Mouse (Mus musculus) G1E-ER4 (cell line): ENCODE measurements around the gene Tspan5. TPM values are rescaled to one million over a fixed set of nuclear protein-coding genes. Genes with fewer than 3 reads are reported as not detected.

Experiments used
- GATA1 ChIP-seq: IDR thresholded peaks from one replicate; pipeline ENCODE4 v1.8.0; 2012; ENCODE audit warnings: low read length, inconsistent platforms
- polyA plus RNA-seq: library from polyadenylated mRNA; stranded (reverse); fragments of >175 nt; gene quantifications from 2 replicates; pipeline ENCODE4 v1.2.3, GENCODE M21; 2012

Tspan5 gene
- polyA plus RNA-seq, 1 experiment = not detected

- TF ChIP-seq GATA1 = no peak
Measured at GRCm38 (mm10) chr3:138809509-138809908, 67.5 kb downstream of the Tspan5 start.

- no peak for TF ChIP-seq GATA1
Measured at GRCm38 (mm10) chr3:138812565-138812964, 70.6 kb downstream of the Tspan5 start.

- no peak for TF ChIP-seq GATA1
Measured at GRCm38 (mm10) chr3:138813139-138813810, 71.3 kb downstream of the Tspan5 start.

- no peak for TF ChIP-seq GATA1
Measured at GRCm38 (mm10) chr3:138814457-138814856, 72.5 kb downstream of the Tspan5 start.

- no peak for TF ChIP-seq GATA1
Measured at GRCm38 (mm10) chr3:138815127-138815837, 73.3 kb downstream of the Tspan5 start.

GRCm38 (mm10) chr3:138816888-138817656, 75.1 kb downstream of the Tspan5 start:
- no peak for TF ChIP-seq GATA1

GRCm38 (mm10) chr3:138819862-138820261, 77.9 kb downstream of the Tspan5 start:
- TF ChIP-seq GATA1 = no peak

GRCm38 (mm10) chr3:138820296-138820695, 78.3 kb downstream of the Tspan5 start:
- no peak for TF ChIP-seq GATA1

GRCm38 (mm10) chr3:138821886-138822445, 80.0 kb downstream of the Tspan5 start:
- TF ChIP-seq GATA1 = no peak

GRCm38 (mm10) chr3:138823857-138824256, 81.9 kb downstream of the Tspan5 start:
- TF ChIP-seq GATA1 = no peak

- no peak for TF ChIP-seq GATA1
Measured at GRCm38 (mm10) chr3:138825296-138825695, 83.3 kb downstream of the Tspan5 start.

- TF ChIP-seq GATA1 = no peak
Measured at GRCm38 (mm10) chr3:138826243-138826800, 84.3 kb downstream of the Tspan5 start.

GRCm38 (mm10) chr3:138832827-138833517, 91.0 kb downstream of the Tspan5 start:
- no peak for TF ChIP-seq GATA1

GRCm38 (mm10) chr3:138834174-138834573, 92.2 kb downstream of the Tspan5 start:
- no peak for TF ChIP-seq GATA1

GRCm38 (mm10) chr3:138836937-138837336, 94.9 kb downstream of the Tspan5 start:
- no peak for TF ChIP-seq GATA1
